Mouse (Mus musculus): ENCODE data around the gene Has1.
"Not testable (repeated sequence)": the region's sequence is repeated elsewhere in the genome, so short reads cannot be mapped to it uniquely, and the experiment has no call there.

Gene Has1

GRCm38 (mm10) chr17:17855064-17855838, at the start of gene Has1:
TSS of gene Has1 (minus strand) at chr17:17855205.
- no peak for DNase-seq

- no peak for DNase-seq
These were observed 45.8 kb upstream of the Has1 start for GRCm38 (mm10) chr17:17900768-17901167.

- DNase-seq = no peak
These were observed 44.3 kb upstream of the Has1 start for GRCm38 (mm10) chr17:17899268-17899667.

- peak; percentile 17 for DNase-seq
These were observed 41.0 kb upstream of the Has1 start for GRCm38 (mm10) chr17:17896039-17896438.

GRCm38 (mm10) chr17:17889732-17890425, 34.9 kb upstream of the Has1 start:
- DNase-seq = no peak

GRCm38 (mm10) chr17:17887774-17888248, 32.8 kb upstream of the Has1 start, which contains the start of the genes Fpr2 and Fpr3:
TSS of gene Fpr2 (plus strand) at chr17:17887824.
TSS of gene Fpr3 (plus strand) at chr17:17887852.
- DNase-seq = no peak

- no peak for DNase-seq
These were observed 28.8 kb upstream of the Has1 start, which contains the start of gene Fpr1 for GRCm38 (mm10) chr17:17883840-17884239. TSS of gene Fpr1 (minus strand) at chr17:17883940.

GRCm38 (mm10) chr17:17882672-17883071, 27.7 kb upstream of the Has1 start:
- DNase-seq = no peak

GRCm38 (mm10) chr17:17879347-17879746, 24.3 kb upstream of the Has1 start:
- no peak for DNase-seq

GRCm38 (mm10) chr17:17871697-17872096, 16.7 kb upstream of the Has1 start:
- DNase-seq = no peak

- no peak for DNase-seq
These were observed 16.0 kb upstream of the Has1 start for GRCm38 (mm10) chr17:17870892-17871550.

- no peak for DNase-seq
These were observed 11.9 kb upstream of the Has1 start for GRCm38 (mm10) chr17:17866801-17867469.

- no peak for DNase-seq
These were observed 10.2 kb upstream of the Has1 start for GRCm38 (mm10) chr17:17865168-17865567.

GRCm38 (mm10) chr17:17862360-17862759, 7.4 kb upstream of the Has1 start:
- no peak for DNase-seq

- DNase-seq = no peak
These were observed 5.1 kb upstream of the Has1 start for GRCm38 (mm10) chr17:17860110-17860509.

GRCm38 (mm10) chr17:17857446-17857845, 2.4 kb upstream of the Has1 start:
- DNase-seq = no peak

GRCm38 (mm10) chr17:17856612-17857011, 1.6 kb upstream of the Has1 start:
- no peak for DNase-seq

- DNase-seq = no peak
These were observed 4.9 kb downstream of the Has1 start for GRCm38 (mm10) chr17:17849906-17850712.

GRCm38 (mm10) chr17:17848988-17849387, 6.0 kb downstream of the Has1 start:
- DNase-seq = no peak

GRCm38 (mm10) chr17:17845187-17846027, 9.6 kb downstream of the Has1 start:
- no peak for DNase-seq

GRCm38 (mm10) chr17:17844606-17845005, 10.4 kb downstream of the Has1 start:
- DNase-seq = not testable (repeated sequence)

Data from kidney, adult 8-10 months (tissue).